10 mouse cellular contexts compared by ENCODE assay signal in genomic region chr10:122563973-122564372, GRCm38 (mm10).
DNase-seq lines count a peak whose midpoint lies in the region; ATAC-seq and TF ChIP-seq lines count a peak whose summit lies in the region.
"Had no signal": no experiment of that assay in that cellular context is flagged by ENCODE, and none has a peak within 500 bp of the region (broad histone marks: within the 10 kb centered on the region; RNA-seq: fewer than 3 reads in every experiment).

No protein-coding gene starts in this region.

- WGBS in embryonic facial prominence, embryonic 15.5 days, result 27% methylated on average over 10 of the region's 10 CpGs
- 39% methylated on average over 10 of the region's 10 CpGs for WGBS in intestine, embryonic 15.5 days
- WGBS in neural tube, embryonic 15.5 days, result 12% methylated on average over 10 of the region's 10 CpGs
- WGBS in cerebellum, adult 2 months, result 39% methylated on average over 10 of the region's 10 CpGs

- 0 out of 2 replicates have a peak overlapping the region, but pooled peaks have one; percentile 15 for H3K4me3 ChIP-seq in embryonic facial prominence, embryonic 15.5 days (replicated peaks)
- no peak overlapping the region for H3K4me3 ChIP-seq in intestine, embryonic 15.5 days (replicated peaks)
- peak overlapping the region; percentile 4; the same call in 1 of the 2 replicates for H3K4me3 ChIP-seq in neural tube, embryonic 15.5 days (replicated peaks)
- no peak overlapping the region for H3K4me3 ChIP-seq in cerebellum, adult 2 months (replicated peaks; ENCODE audit: insufficient read depth, low read depth, low read length)
- H3K4me3 ChIP-seq: erythroblast, embryonic 14.5 days had no signal

- no peaks in the 10 kb centered on the region for H3K27me3 ChIP-seq in embryonic facial prominence, embryonic 15.5 days
- H3K27me3 ChIP-seq in intestine, embryonic 15.5 days (replicated peaks), result no peaks in the 10 kb centered on the region
- H3K27me3 ChIP-seq in neural tube, embryonic 15.5 days (replicated peaks), result no peaks in the 10 kb centered on the region
- H3K27me3 ChIP-seq in cerebellum, adult 2 months (ENCODE audit: control insufficient read depth, insufficient read depth, low read length), result no peaks in the 10 kb centered on the region

- no peaks in the 10 kb centered on the region for H3K4me1 ChIP-seq in embryonic facial prominence, embryonic 15.5 days
- 0 out of 2 replicates have a peak, but pooled peaks cover 3% of the 10 kb centered on the region for H3K4me1 ChIP-seq in intestine, embryonic 15.5 days (replicated peaks)
- peaks cover 11% of the 10 kb centered on the region for H3K4me1 ChIP-seq in neural tube, embryonic 15.5 days
- H3K4me1 ChIP-seq in cerebellum, adult 2 months (ENCODE audit: control insufficient read depth, insufficient read depth, low read length), result no peaks in the 10 kb centered on the region

- H3K9me3 ChIP-seq in embryonic facial prominence, embryonic 15.5 days (replicated peaks), result no peaks in the 10 kb centered on the region
- no peaks in the 10 kb centered on the region for H3K9me3 ChIP-seq in intestine, embryonic 15.5 days
- no peaks in the 10 kb centered on the region for H3K9me3 ChIP-seq in neural tube, embryonic 15.5 days (replicated peaks)

- H3K9ac ChIP-seq in embryonic facial prominence, embryonic 15.5 days, result no peak overlapping the region
- no peak overlapping the region for H3K9ac ChIP-seq in intestine, embryonic 15.5 days
- peak overlapping the region; percentile 15; the same call in 1 of the 2 replicates for H3K9ac ChIP-seq in neural tube, embryonic 15.5 days (replicated peaks)

- H3K36me3 ChIP-seq in embryonic facial prominence, embryonic 15.5 days, result no peaks in the 10 kb centered on the region
- H3K36me3 ChIP-seq in intestine, embryonic 15.5 days, result no peaks in the 10 kb centered on the region
- no peaks in the 10 kb centered on the region for H3K36me3 ChIP-seq in neural tube, embryonic 15.5 days
- H3K36me3 ChIP-seq: G1E had no signal

- ATAC-seq in embryonic facial prominence, embryonic 15.5 days (ENCODE audit: insufficient number of reproducible peaks, low FRiP score, low TSS enrichment, low read depth), result no peak
- no peak for ATAC-seq in intestine, embryonic 15.5 days
- ATAC-seq in neural tube, embryonic 15.5 days (ENCODE audit: low FRiP score), result no peak; the same call in 1 of the 2 replicates

- TF ChIP-seq POLR2A in cerebellum, adult 2 months (IDR thresholded peaks at IDR 0.05; ENCODE audit: borderline replicate concordance, insufficient read depth, low read length), result no peak

- 0 out of 2 replicates have a peak overlapping the region, but pooled peaks have one; percentile 17 for H3K4me2 ChIP-seq in embryonic facial prominence, embryonic 15.5 days (replicated peaks)
- peak overlapping the region; percentile 51 for H3K4me2 ChIP-seq in intestine, embryonic 15.5 days (replicated peaks)
- peak overlapping the region; percentile 49 for H3K4me2 ChIP-seq in neural tube, embryonic 15.5 days

- H3K27ac ChIP-seq in embryonic facial prominence, embryonic 15.5 days (replicated peaks), result no peak overlapping the region
- H3K27ac ChIP-seq in intestine, embryonic 15.5 days, result no peak overlapping the region
- peak overlapping the region; percentile 18; the same call in 1 of the 2 replicates for H3K27ac ChIP-seq in neural tube, embryonic 15.5 days (replicated peaks)
- H3K27ac ChIP-seq in cerebellum, adult 2 months (ENCODE audit: insufficient read depth, low read length), result no peak overlapping the region

- no peak for TF ChIP-seq CTCF in cerebellum, adult 2 months (IDR thresholded peaks at IDR 0.05; ENCODE audit: borderline replicate concordance, insufficient read depth, low read depth, low read length)

- DNase-seq in kidney, postnatal 4 days, result peak; percentile 26 to 42
- no peak for DNase-seq in kidney, postnatal 36 days
- DNase-seq in gastrocnemius, adult 18-20 months (ENCODE audit: low spot score), result no peak
- no peak for DNase-seq in cerebellum, adult 2 months
- DNase-seq: heart, postnatal 36 days had no signal

Comparison
In these comparisons a context has a peak if more than half of its experiments do, and no peak if none do; other contexts are left out.
1. DNase-seq: peak in kidney, postnatal 4 days (2 of 2); none in kidney, postnatal 36 days (0 of 2), gastrocnemius, adult 18-20 months (single experiment) and cerebellum, adult 2 months (0 of 2).
2. H3K4me3 ChIP-seq: peak in embryonic facial prominence, embryonic 15.5 days (single experiment) and neural tube, embryonic 15.5 days (single experiment); none in intestine, embryonic 15.5 days (single experiment) and cerebellum, adult 2 months (single experiment).
3. Peak in every context shown above with its lines, with median percentiles within 50 percentile points of each other: H3K4me2 ChIP-seq.